Mouse (Mus musculus) limb, embryonic 13.5 days (tissue): Measurements from ENCODE around the gene Ap5b1. TPM values are rescaled to one million over a fixed set of nuclear protein-coding genes. Genes with fewer than 3 reads are reported as not detected.
A peak's percentile ranks its signal among the peaks of the same experiment; 100 is the strongest.

ENCODE experiments used
- ATAC-seq: fragments of 200-750 bp; cut with Nextera tagmentation; 2 replicates; pipeline ENCODE4 v1.8.0; 2017; ENCODE audit warnings: low read depth, moderate number of reproducible peaks, moderate TSS enrichment; ENCODE audit not compliant: low FRiP score
- H3K27ac ChIP-seq: fragments of 300-500 bp; sonication (generic); 2 replicates; pipeline ENCODE4 v1.5.1; 2015; ENCODE audit warnings: inconsistent platforms, mild to moderate bottlenecking, moderate library complexity
- H3K27me3 ChIP-seq: fragments of 300-500 bp; sonication (generic); 2 replicates; pipeline ENCODE4 v1.6.1; 2015; ENCODE audit warnings: mild to moderate bottlenecking, inconsistent platforms
- H3K36me3 ChIP-seq: fragments of 300-500 bp; sonication (generic); 2 replicates; pipeline ENCODE4 v1.6.1; 2015; ENCODE audit warnings: inconsistent platforms, mild to moderate bottlenecking, moderate library complexity
- H3K4me1 ChIP-seq: fragments of 300-500 bp; sonication (generic); 2 replicates; pipeline ENCODE4 v1.6.1; 2015; ENCODE audit warnings: inconsistent platforms
- H3K4me2 ChIP-seq: fragments of 300-500 bp; sonication (generic); replicated peaks from 2 replicates; pipeline ENCODE4 v1.6.1; 2015; ENCODE audit warnings: inconsistent platforms, mild to moderate bottlenecking, moderate library complexity
- H3K4me3 ChIP-seq: fragments of 300-500 bp; sonication (generic); 2 replicates; pipeline ENCODE4 v1.5.1; 2015; ENCODE audit warnings: moderate library complexity, mild to moderate bottlenecking, inconsistent platforms
- H3K9ac ChIP-seq: fragments of 300-500 bp; sonication (generic); 2 replicates; pipeline ENCODE4 v1.6.1; 2015; ENCODE audit warnings: mild to moderate bottlenecking, inconsistent platforms
- H3K9me3 ChIP-seq: fragments of 300-500 bp; sonication (generic); 2 replicates; pipeline ENCODE4 v1.6.1; 2016; ENCODE audit warnings: inconsistent platforms
- WGBS: fragments of 180-500 bp; shearing (Covaris S2); methylation state at CpG from one replicate; pipeline ENCODE4 v1.1.7; 2015; 5-methylcytosine and 5-hydroxymethylcytosine counted together
- polyA plus RNA-seq: library from polyadenylated mRNA; unstranded; fragments of >200 nt; fragmentation: Nextera tagmentation; extraction: Ambion mirVana; gene quantifications from 2 replicates; pipeline ENCODE4 v1.2.1, GENCODE M21; 2015

Ap5b1 gene
- polyA plus RNA-seq, 1 experiment from 2014 or later = 2.7 TPM

- Histone ChIP-seq H3K4me2 (peak overlapping the region; percentile 77), H3K27me3 (no peaks in the 10 kb centered on the region), H3K9me3 (no peaks in the 10 kb centered on the region), H3K9ac (no peak overlapping the region), H3K27ac (no peak overlapping the region), H3K4me3 (0 out of 2 replicates have a peak overlapping the region, but pooled peaks have one; percentile 64), H3K4me1 (peaks cover 23% of the 10 kb centered on the region), H3K36me3 (peaks cover 60% of the 10 kb centered on the region)
- no peak for ATAC-seq
- WGBS = 90% methylated on average over 7 of the region's 7 CpGs
These were observed 35.8 kb downstream of the Ap5b1 start for GRCm38 (mm10) chr19:5603664-5604063.

- Histone ChIP-seq H3K27me3 (no peaks in the 10 kb centered on the region), H3K9ac (no peak overlapping the region), H3K4me3 (no peak overlapping the region), H3K27ac (no peak overlapping the region), H3K4me2 (no peak overlapping the region), H3K36me3 (peaks cover 64% of the 10 kb centered on the region), H3K4me1 (peaks cover 31% of the 10 kb centered on the region), H3K9me3 (no peaks in the 10 kb centered on the region)
- 89% methylated on average over 7 of the region's 7 CpGs for WGBS
- ATAC-seq = no peak
These were observed 37.3 kb downstream of the Ap5b1 start for GRCm38 (mm10) chr19:5605126-5605525.

- no peak for ATAC-seq
- no peak overlapping the region for H3K27ac ChIP-seq
These were observed 38.4 kb downstream of the Ap5b1 start for GRCm38 (mm10) chr19:5606196-5606595.

GRCm38 (mm10) chr19:5607705-5608410 lies 40.0 kb downstream of the Ap5b1 start:
- Histone ChIP-seq H3K4me1 (peaks cover 32% of the 10 kb centered on the region), H3K4me2 (peak overlapping the region; percentile 81; the same call in 1 of the 2 replicates), H3K36me3 (peaks cover 61% of the 10 kb centered on the region), H3K27me3 (no peaks in the 10 kb centered on the region), H3K4me3 (peak overlapping the region; percentile 65; the same call in 1 of the 2 replicates), H3K9ac (no peak overlapping the region), H3K27ac (no peak overlapping the region), H3K9me3 (no peaks in the 10 kb centered on the region)
- 96% methylated on average over 26 of the region's 26 CpGs for WGBS
- ATAC-seq = no peak

More at GRCm38 (mm10) chr19:5606196-5606595, 38.4 kb downstream of the Ap5b1 start:
- WGBS = 86% methylated on average over 8 of the region's 8 CpGs
- Histone ChIP-seq H3K9ac (no peak overlapping the region), H3K4me2 (no peak overlapping the region), H3K9me3 (no peaks in the 10 kb centered on the region), H3K36me3 (peaks cover 64% of the 10 kb centered on the region), H3K27me3 (no peaks in the 10 kb centered on the region), H3K4me1 (peaks cover 37% of the 10 kb centered on the region), H3K4me3 (no peak overlapping the region)

- Histone ChIP-seq H3K27ac (0 out of 2 replicates have a peak overlapping the region, but pooled peaks have one; percentile 97), H3K9ac (peak overlapping the region; percentile 85), H3K36me3 (peaks cover 53% of the 10 kb centered on the region), H3K9me3 (no peaks in the 10 kb centered on the region), H3K4me1 (peaks cover 23% of the 10 kb centered on the region), H3K4me3 (peak overlapping the region; percentile 65), H3K4me2 (peak overlapping the region; percentile 81), H3K27me3 (peaks cover 2% of the 10 kb centered on the region; the same call in 1 of the 2 replicates)
- no peak for ATAC-seq
- 95% methylated on average over 13 of the region's 13 CpGs for WGBS
These were observed 40.9 kb downstream of the Ap5b1 start for GRCm38 (mm10) chr19:5608707-5609106.

GRCm38 (mm10) chr19:5609171-5609546 lies 41.3 kb downstream of the Ap5b1 start:
- peak overlapping the region; percentile 65 for H3K4me3 ChIP-seq
- ATAC-seq = no peak
- peak overlapping the region; percentile 85 for H3K9ac ChIP-seq
- H3K36me3 ChIP-seq = peaks cover 48% of the 10 kb centered on the region
- 60% methylated on average over 10 of the region's 10 CpGs for WGBS
- peaks cover 20% of the 10 kb centered on the region for H3K4me1 ChIP-seq
- peak overlapping the region; percentile 81 for H3K4me2 ChIP-seq
- no peaks in the 10 kb centered on the region for H3K9me3 ChIP-seq
- peaks cover 2% of the 10 kb centered on the region; the same call in 1 of the 2 replicates for H3K27me3 ChIP-seq
- peak overlapping the region; percentile 97; the same call in 1 of the 2 replicates for H3K27ac ChIP-seq

GRCm38 (mm10) chr19:5609547-5610404 lies 42.0 kb downstream of the Ap5b1 start, which contains the start of gene Kat5:
Kat5 (minus strand) TSS chr19:5610237.
- Histone ChIP-seq H3K9me3 (no peaks in the 10 kb centered on the region), H3K4me1 (peaks cover 20% of the 10 kb centered on the region), H3K27me3 (peaks cover 2% of the 10 kb centered on the region; the same call in 1 of the 2 replicates), H3K4me2 (peak within 1 kb of the TSS; percentile 81), H3K4me3 (peak within 1 kb of the TSS; percentile 65), H3K9ac (peak within 1 kb of the TSS; percentile 85), H3K36me3 (peaks cover 42% of the 10 kb centered on the region), H3K27ac (peak within 1 kb of the TSS; percentile 97)
- WGBS = under 1% methylated on average over 54 of the region's 55 CpGs
- ATAC-seq = peak; percentile 95

- 88% methylated on average over 1 of the region's 1 CpGs for WGBS
- H3K9ac ChIP-seq = no peak overlapping the region
- H3K9me3 ChIP-seq = no peaks in the 10 kb centered on the region
- no peak overlapping the region for H3K4me2 ChIP-seq
- H3K4me3 ChIP-seq = no peak overlapping the region
- H3K36me3 ChIP-seq = peaks cover 20% of the 10 kb centered on the region
- peaks cover 20% of the 10 kb centered on the region for H3K4me1 ChIP-seq
- H3K27ac ChIP-seq = no peak overlapping the region
- peaks cover 2% of the 10 kb centered on the region; the same call in 1 of the 2 replicates for H3K27me3 ChIP-seq
- ATAC-seq = no peak
These were observed 44.1 kb downstream of the Ap5b1 start for GRCm38 (mm10) chr19:5611973-5612372.

GRCm38 (mm10) chr19:5612762-5613411 lies 45.1 kb downstream of the Ap5b1 start:
- no peak for ATAC-seq
- WGBS = 71% methylated on average over 3 of the region's 3 CpGs
- H3K9me3 ChIP-seq = no peaks in the 10 kb centered on the region
- H3K27me3 ChIP-seq = peaks cover 2% of the 10 kb centered on the region; the same call in 1 of the 2 replicates
- H3K4me1 ChIP-seq = peaks cover 20% of the 10 kb centered on the region
- no peak overlapping the region for H3K9ac ChIP-seq
- no peak overlapping the region for H3K4me2 ChIP-seq
- H3K36me3 ChIP-seq = peaks cover 11% of the 10 kb centered on the region
- no peak overlapping the region for H3K4me3 ChIP-seq
- H3K27ac ChIP-seq = no peak overlapping the region

- H3K4me3 ChIP-seq = no peak overlapping the region
- H3K9me3 ChIP-seq = no peaks in the 10 kb centered on the region
- no peak overlapping the region for H3K27ac ChIP-seq
- WGBS = 54% methylated on average over 2 of the region's 2 CpGs
- H3K4me1 ChIP-seq = peaks cover 7% of the 10 kb centered on the region
- H3K9ac ChIP-seq = no peak overlapping the region
- no peaks in the 10 kb centered on the region for H3K36me3 ChIP-seq
- peaks cover 2% of the 10 kb centered on the region; the same call in 1 of the 2 replicates for H3K27me3 ChIP-seq
- no peak for ATAC-seq
- no peak overlapping the region for H3K4me2 ChIP-seq
These were observed 47.1 kb downstream of the Ap5b1 start for GRCm38 (mm10) chr19:5614953-5615352.

- no peak overlapping the region for H3K27ac ChIP-seq
- no peak for ATAC-seq
- H3K4me2 ChIP-seq = no peak overlapping the region
- H3K4me3 ChIP-seq = no peak overlapping the region
- H3K9ac ChIP-seq = no peak overlapping the region
- no peaks in the 10 kb centered on the region for H3K36me3 ChIP-seq
- H3K27me3 ChIP-seq = no peaks in the 10 kb centered on the region
- 83% methylated on average over 4 of the region's 4 CpGs for WGBS
- no peaks in the 10 kb centered on the region for H3K4me1 ChIP-seq
- H3K9me3 ChIP-seq = no peaks in the 10 kb centered on the region
These were observed 52.2 kb downstream of the Ap5b1 start for GRCm38 (mm10) chr19:5620007-5620406.
